Mouse (Mus musculus): ENCODE data around the gene Pdgfra. TPM values are rescaled to one million over a fixed set of nuclear protein-coding genes. Genes with fewer than 3 reads are reported as not detected.

Pdgfra gene
- total RNA-seq, 2 experiments from 2014 or later = 45.5 to 45.7 TPM

DNA sequence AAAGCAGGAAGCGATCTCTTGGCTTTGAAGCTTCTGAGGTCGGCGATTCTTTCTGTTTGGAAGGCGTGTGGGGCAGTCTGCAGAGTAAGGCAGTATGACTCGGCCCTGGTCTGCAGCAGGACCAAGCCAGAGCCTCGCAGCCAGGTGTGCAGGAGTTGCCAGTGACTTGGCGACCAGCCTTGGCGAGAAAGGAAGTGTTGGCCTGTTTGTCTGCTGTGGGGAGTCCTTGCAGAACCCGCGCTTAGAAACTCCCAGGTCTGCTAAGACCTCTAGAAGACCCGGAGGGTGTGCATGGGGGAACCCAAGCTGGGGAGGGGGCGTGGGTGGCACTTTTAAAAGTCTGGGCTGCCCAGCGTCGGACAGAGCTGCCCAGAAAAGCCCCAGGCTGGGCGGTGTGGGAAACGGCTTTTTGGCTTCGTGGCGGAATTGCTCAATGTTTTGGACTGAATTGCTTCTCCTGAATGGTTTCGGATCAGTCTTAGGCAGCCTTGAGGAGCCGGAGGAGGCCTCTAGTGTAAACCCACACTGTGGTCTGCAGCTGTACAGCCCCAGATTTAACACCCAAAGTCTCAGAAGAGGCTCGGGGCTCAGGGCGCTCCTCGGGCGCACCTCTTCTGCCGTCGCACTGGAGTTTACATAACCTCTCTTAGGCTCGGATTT is 2.0 kb downstream of the Pdgfra start:
- DNase-seq (ENCODE audit: low spot score in 2 of 2) = no peak
- intact Hi-C loops (cut with DNase I) = loop anchor here (5.0 to 10.0 kb wide), 4 partner anchors 537 to 1089 kb away; partner anchors contain the start of gene Usp46

DNA sequence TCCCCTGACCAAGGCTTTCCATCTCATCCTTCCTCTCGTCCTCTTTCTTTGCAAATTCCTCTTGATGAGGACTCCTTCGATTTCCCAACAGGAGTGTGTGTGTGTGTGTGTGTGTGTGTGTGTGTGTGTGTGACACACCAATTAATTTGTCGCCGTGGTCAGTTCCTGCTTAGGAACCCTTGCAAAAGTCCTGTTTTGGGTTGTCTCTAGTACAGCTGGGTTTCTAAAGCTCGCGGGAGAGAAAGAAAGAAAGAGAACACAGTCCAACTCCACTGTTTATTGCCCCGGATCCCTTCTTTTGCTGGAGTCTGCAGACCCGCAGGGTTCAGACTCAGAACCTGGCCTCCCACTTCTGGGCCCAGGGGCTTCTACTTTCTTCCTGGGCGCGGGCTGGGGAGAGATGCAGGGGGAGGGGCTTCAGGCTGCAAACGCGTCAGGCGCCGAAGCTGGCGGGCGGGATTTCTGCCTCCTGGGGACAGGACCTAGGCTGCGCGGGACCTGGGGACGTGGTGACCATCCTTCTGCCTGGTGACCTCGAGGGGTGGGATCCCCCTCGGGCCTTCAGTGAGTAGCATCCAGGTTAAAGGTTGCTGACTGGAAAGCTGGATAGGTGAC is 2.6 kb downstream of the Pdgfra start:
- intact Hi-C loops (cut with DNase I) = loop anchor here (5.0 to 10.0 kb wide), 7 partner anchors 357 to 1467 kb away; partner anchors contain the start of genes Fip1l1 and Usp46
- no peak for DNase-seq (ENCODE audit: low spot score in 2 of 2)

DNA sequence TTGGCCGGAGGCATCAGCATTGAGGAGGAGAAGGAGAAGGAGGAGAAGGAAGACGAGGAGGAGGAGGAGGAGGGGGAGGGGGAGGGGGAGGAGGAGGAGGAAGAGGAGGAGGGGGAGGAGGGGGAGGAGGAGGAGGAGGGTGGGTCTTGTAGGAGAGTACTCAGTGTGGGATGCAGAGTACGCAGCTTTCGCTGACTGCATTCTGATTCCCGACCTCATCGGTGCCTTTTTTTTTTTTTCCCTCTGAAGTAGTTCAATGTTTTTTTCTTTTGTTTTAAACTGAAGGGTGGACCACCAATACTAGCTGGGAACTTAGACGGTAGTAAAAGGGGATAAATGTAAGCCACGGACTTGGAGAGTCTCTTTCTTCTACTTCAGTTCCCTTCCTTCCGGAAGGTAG is 3.2 kb downstream of the Pdgfra start:
- intact Hi-C loops (cut with DNase I) = loop anchor here (5.0 to 10.0 kb wide), 6 partner anchors 358 to 1468 kb away; partner anchors contain the start of genes Fip1l1 and Usp46
- no peak for DNase-seq (ENCODE audit: low spot score in 2 of 2)

- DNase-seq (ENCODE audit: low spot score in 2 of 2) = peak; percentile 75 to 77
- intact Hi-C loops (cut with DNase I) = loop anchor here (1.0 to 10.0 kb wide), 11 partner anchors 359 to 1469 kb away; partner anchors contain the start of genes Fip1l1 and Usp46
Observed at GRCm38 (mm10) chr5:75155741-75156553, 3.9 kb downstream of the Pdgfra start.

GRCm38 (mm10) chr5:75156554-75157036 is 4.5 kb downstream of the Pdgfra start:
- intact Hi-C loops (cut with DNase I) = loop anchor here (1.0 to 10.0 kb wide), 11 partner anchors 359 to 1469 kb away; partner anchors contain the start of genes Fip1l1 and Usp46
- peak; percentile 12 to 41 for DNase-seq (ENCODE audit: low spot score in 2 of 2)

GRCm38 (mm10) chr5:75157038-75157437 is 4.9 kb downstream of the Pdgfra start:
- DNase-seq (ENCODE audit: low spot score in 2 of 2) = peak; percentile 56 to 78
- intact Hi-C loops (cut with DNase I) = loop anchor here (2.0 to 10.0 kb wide), 10 partner anchors 360 to 1470 kb away; partner anchors contain the start of genes Fip1l1 and Usp46

GRCm38 (mm10) chr5:75160530-75161170 is 8.6 kb downstream of the Pdgfra start:
- no peak for DNase-seq (ENCODE audit: low spot score in 2 of 2)
- intact Hi-C loops (cut with DNase I) = no loop called here

DNA sequence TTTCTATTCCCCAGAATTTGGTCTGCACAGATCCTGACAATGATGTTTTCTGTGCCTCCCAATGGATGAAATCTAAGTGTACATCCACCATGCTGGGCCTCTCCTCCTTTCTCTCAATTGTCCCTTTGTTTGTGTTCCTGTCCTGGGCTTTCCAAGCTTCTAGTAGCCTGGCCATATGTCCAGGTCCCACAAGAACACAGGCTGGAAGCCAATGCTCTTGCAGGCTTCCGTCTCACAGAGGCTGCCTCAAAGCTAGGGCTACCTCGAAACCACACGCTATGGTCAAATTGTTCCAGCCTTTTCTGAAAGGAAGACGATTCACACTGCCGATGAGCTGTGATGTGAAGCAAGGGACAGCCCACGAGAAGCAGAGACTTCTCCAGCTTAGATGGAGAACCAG is 9.5 kb downstream of the Pdgfra start:
- no peak for DNase-seq (ENCODE audit: low spot score in 2 of 2)
- intact Hi-C loops (cut with DNase I) = no loop called here

- intact Hi-C loops (cut with DNase I) = no loop called here
- DNase-seq (ENCODE audit: low spot score in 2 of 2) = peak; percentile 6 to 31
Observed at GRCm38 (mm10) chr5:75163289-75163951, 11.3 kb downstream of the Pdgfra start.

- DNase-seq (ENCODE audit: low spot score in 2 of 2) = no peak
- intact Hi-C loops (cut with DNase I) = no loop called here
Observed at GRCm38 (mm10) chr5:75164688-75165087, 12.6 kb downstream of the Pdgfra start.

GRCm38 (mm10) chr5:75169837-75170236 is 17.7 kb downstream of the Pdgfra start:
- intact Hi-C loops (cut with DNase I) = no loop called here
- no peak for DNase-seq (ENCODE audit: low spot score in 2 of 2)

DNA sequence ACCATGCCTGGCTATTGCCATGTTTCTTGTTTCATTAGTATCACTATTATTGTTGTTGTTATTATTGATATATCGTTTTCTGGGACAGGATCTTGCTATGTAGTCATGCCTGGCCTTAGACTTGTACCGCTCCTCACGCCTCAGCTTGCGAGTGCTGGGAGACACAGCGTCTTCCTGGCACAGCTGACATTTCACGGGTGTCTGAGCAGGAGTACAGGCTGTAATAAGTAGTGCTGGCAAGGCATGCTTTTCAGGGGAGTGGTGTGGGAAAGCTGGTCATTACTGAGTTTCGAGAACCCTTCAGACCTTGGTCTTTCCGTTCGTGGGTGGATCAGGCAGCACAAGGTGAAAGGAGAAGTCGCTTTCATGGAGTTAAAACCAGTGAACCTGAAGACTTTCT is 19.8 kb downstream of the Pdgfra start:
- intact Hi-C loops (cut with DNase I) = no loop called here
- no peak for DNase-seq (ENCODE audit: low spot score in 2 of 2)

DNA sequence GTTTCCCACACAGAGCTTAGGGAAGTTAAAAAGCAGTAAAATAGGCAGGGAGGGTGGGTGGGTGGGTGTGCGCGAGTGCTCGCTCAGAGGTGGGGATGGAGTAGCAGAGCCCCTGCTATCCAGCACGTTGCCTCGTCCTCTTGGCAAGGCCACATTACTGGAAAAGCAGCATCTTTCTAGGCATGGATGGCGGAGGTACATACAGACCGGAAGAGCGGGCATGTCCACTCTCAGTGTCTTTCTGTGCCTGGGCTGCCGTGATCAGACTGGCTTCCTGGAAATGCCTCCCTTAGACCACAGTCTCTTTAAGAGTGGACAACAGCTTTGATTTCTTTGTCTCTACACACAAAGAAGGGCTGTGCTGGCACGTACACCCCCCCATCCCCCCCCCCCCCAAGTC is 27.2 kb downstream of the Pdgfra start:
- intact Hi-C loops (cut with DNase I) = no loop called here
- no peak for DNase-seq (ENCODE audit: low spot score in 2 of 2)

DNA sequence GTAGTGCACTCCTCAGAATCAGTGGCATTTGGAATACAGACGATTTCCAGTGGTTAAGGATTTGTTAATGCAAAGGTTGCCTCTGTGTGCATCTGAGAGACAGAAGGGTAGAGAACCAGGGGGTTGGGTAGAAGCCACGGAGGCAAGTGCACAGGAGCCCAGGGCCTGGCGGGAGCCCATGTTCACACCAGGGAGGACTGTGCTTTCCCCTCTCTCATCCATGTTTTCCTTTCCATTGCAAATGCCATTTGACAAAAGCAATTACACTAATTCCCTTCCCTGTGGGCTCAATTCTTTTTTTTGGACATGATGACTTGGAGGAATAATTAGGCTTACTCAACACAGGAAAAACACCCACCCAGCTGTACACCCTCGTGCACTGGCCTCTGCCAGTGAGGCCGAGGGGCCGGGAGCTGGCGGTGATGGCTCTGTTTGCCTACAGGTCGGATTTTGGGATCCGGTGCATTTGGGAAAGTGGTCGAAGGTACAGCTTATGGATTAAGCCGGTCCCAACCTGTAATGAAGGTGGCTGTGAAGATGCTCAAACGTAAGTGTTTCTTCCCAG is 27.7 kb downstream of the Pdgfra start:
- DNase-seq (ENCODE audit: low spot score in 2 of 2) = no peak
- intact Hi-C loops (cut with DNase I) = no loop called here

GRCm38 (mm10) chr5:75183653-75184052 is 31.6 kb downstream of the Pdgfra start:
- intact Hi-C loops (cut with DNase I) = no loop called here
- DNase-seq (ENCODE audit: low spot score in 2 of 2) = no peak

- no peak for DNase-seq (ENCODE audit: low spot score in 2 of 2)
- intact Hi-C loops (cut with DNase I) = no loop called here
Observed at GRCm38 (mm10) chr5:75184112-75184511, 32.0 kb downstream of the Pdgfra start.

- DNase-seq (ENCODE audit: low spot score in 2 of 2) = no peak
- intact Hi-C loops (cut with DNase I) = no loop called here
Observed at GRCm38 (mm10) chr5:75184693-75185235, 32.7 kb downstream of the Pdgfra start.

DNA sequence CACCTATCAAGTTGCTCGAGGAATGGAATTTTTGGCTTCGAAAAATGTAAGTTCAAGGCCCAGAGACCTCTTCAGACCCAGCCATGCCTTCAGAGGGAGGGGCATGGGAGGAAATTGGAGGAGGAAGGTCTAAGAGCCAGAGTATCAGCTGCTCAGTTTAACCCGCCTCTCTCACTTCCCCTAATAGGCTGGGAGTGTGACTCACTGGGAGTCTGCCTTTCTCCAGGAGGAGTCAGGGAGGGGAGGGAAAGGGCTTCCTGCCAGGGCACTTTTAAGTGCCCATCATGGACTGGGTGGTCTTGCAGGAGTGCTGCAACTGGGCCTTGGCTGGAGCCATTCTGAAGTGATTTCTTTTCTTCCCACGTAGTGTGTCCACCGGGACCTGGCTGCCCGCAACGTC is 33.5 kb downstream of the Pdgfra start:
- intact Hi-C loops (cut with DNase I) = no loop called here
- no peak for DNase-seq (ENCODE audit: low spot score in 2 of 2)

Data from left cerebral cortex, postnatal 25 days (tissue).